Mouse (Mus musculus) heart, postnatal 4 days (tissue): Measurements from ENCODE around the gene Zfp784. TPM values are rescaled to one million over a fixed set of nuclear protein-coding genes. Genes with fewer than 3 reads are reported as not detected.

Experiments used
- DNase-seq: peaks from one replicate; pipeline ENCODE4 v3.0.0; 2021
- total RNA-seq, 2 experiments: library from RNA; stranded (reverse); gene quantifications; 2 replicates each; pipeline ENCODE4 v1.2.3; 2021

Zfp784 gene
- total RNA-seq, 2 experiments from 2014 or later, result 5.4 to 6.0 TPM

GRCm38 (mm10) chr7:5057804-5058203 lies 19.6 kb upstream of the Zfp784 start:
- no peak for DNase-seq

- no peak for DNase-seq
These were observed 19.1 kb upstream of the Zfp784 start for GRCm38 (mm10) chr7:5057381-5057780.

GRCm38 (mm10) chr7:5056651-5057263 lies 18.5 kb upstream of the Zfp784 start:
- no peak for DNase-seq

GRCm38 (mm10) chr7:5053456-5054179 lies 15.4 kb upstream of the Zfp784 start:
- no peak for DNase-seq

DNA sequence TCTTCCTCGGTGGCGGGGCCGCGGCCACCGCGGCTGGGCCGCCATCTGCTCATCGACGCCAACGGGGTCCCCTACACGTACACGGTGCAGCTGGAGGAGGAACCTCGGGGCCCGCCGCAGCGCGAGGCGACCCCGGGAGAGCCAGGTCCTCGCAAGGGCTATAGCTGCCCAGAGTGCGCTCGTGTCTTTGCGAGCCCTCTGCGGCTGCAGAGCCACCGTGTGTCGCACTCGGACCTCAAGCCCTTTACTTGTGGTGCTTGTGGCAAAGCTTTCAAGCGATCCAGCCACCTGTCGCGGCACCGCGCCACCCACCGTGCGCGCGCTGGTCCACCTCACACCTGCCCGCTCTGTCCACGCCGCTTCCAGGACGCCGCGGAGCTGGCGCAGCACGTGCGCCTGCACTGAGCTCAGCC lies 14.7 kb upstream of the Zfp784 start:
- DNase-seq, result no peak

DNA sequence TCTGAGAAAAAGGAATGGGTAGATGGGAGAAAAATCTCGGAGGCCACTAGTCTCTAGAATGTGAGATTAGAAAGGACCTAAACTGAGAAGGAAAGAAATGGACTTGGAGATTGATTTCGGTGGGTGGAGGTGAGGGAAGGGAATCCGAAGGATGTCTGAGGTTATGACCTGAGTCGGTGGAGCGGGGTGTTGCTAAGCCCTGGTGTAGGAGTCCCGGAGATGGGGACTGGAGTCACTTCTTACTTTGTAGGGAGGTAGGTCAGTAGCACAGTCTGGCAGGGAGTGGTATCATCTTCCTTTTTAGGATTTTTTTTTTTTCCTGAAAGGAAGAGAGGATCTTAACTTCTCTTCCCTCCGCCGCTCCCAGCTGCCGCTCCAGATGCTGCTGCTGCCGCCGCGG lies 14.2 kb upstream of the Zfp784 start:
- no peak for DNase-seq

DNA sequence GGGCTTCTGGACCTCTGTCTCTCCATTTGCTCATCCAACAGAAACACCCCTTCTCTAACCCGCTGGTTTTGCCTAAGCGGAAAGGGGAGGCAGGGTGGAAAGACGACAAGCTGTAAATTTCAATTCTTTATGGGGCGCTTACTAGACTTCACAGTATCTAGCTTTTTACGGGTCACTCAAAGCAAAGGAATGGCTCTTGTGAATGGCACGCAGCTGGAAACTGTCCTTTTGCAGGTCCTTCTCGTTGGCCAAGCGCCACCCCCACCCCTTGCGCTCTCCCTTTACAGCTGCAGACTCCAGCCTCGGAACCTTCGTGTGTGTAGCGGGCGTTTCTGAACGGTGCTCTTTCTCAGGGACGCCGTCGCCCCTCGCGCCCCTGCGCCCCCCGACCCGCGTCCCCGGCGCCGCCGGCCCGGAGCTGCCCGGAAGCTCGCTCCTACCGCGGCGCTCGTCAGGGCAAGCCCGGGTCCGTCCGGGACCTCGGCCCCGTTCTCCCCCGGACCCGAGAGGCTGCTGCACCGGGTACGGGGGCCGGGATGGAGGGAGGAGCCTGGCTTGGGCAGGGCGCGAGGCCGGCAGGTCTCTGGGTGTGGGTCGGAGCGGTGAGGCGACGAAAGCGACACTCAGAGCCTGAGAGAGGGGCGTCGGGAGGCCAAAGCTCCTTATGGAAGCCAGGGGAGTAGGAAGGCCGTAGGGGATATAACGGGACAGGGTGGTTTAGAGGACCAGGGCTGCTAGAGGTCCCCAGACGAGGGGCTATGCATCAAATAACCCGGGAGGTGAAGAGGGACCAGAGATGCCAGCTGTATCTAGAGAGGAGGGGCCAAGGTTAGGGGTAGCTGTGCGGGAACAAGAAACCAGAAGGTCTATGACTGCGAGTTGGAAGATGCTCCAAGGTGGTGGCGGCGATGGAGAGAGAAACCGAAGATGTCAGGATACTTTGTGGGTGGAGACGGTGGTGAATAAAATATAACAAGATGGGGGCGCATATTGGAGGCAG lies 13.2 kb upstream of the Zfp784 start, which contains the start of gene Zfp580:
TSS of gene Zfp580 (plus strand) at position 346 of the 1,000 bp plus-strand sequence.
- DNase-seq, result peak; percentile 85

- no peak for DNase-seq
These were observed 9.1 kb upstream of the Zfp784 start for GRCm38 (mm10) chr7:5047313-5047712.

DNA sequence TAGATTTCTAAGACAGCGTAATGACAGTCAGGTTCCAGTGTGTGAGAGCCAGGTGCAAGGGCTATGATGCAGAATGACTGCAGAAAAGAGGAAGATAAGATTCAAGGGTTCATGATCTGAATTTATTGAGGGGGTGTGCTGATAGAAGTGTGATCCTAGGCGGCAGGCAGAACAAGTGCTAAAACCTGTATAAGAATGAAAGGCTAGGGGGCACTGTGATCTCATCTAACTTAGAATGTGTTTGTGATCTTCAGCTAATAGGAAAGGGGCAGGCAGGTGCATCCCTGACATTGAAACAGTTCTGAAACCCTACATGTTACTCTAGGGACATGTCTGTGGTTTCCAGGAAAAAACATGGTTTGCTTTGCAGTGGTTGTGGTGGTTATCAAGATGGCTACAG lies 7.9 kb upstream of the Zfp784 start:
- no peak for DNase-seq

DNA sequence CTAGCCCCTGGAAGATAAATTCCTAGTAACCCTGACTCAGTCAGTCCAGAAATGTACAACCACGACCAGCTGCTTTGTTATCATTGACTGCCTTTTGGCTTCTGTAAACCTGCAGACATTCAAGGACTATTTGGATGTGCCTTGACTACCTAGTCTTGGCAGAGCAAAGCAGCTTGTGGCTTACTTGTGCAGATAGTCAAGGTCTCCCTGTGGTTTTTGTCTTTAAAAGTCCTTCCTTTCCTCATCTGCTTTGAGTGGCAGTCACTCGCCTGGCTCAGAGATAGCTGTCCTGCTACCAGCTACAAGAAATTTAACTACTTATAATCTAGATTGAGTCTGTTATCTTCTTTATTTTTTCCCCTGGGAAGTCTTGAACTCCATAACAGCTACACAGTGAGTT lies 6.7 kb upstream of the Zfp784 start:
- no peak for DNase-seq

DNA sequence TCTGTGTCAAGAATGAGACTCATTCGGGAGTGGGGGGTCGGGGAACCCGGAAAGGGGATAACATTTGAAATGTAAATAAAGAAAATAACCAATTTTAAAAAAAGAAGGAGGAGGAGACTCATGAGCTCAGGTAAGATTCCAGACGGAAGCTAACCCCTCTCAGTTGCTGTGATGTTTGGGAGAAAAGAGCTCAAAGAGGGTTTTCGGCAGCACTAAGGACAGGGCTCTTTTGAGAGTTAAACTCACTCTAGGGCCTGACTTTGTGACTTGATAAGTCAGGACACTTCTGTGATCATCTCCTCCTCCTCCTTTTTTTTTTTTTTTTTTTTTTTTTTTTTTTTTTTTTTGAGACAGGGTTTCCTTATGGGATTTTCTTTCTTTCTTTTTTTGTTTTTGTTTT lies 694 bp upstream of the Zfp784 start:
- DNase-seq, result no peak

GRCm38 (mm10) chr7:5037467-5037866 lies 779 bp downstream of the Zfp784 start:
- no peak for DNase-seq

DNA sequence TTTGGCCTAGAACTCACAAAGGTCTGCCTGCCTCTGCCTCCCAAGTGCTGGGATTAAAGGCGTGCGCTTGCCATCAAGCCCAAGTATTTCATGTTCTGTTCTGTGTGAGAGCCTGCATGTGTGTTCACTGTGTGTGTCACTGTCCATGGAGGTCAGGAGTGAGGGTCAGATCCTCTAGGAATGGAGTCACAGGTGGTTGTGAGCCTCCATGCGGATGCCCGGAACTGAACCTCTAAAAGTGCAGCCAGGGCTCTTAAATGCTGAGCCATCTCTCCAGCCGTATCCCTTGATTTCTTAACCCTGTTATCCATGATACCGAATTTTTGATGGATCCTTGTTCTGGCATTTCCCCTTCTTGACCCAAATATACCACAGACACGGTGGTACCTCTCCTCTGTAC lies 1.2 kb downstream of the Zfp784 start:
- DNase-seq, result no peak

DNA sequence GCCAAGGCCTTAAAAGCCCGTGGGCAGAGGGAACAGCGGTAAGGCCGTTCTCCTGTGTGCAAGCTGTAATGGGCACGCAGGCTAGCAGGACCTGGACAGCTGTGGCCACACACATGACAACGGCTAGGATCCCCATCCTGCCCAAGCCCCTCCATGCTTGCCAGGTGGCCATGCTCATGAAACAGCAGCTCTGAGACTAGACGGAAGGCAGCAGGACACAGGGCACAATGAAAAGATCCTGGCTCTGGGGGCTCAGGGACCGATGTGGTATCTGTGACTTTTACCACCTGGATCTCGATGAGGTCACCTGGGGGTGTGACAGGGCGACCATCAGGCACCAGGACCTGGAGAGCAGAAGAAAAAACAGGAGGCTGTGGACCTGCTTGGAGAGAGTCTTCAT lies 2.1 kb downstream of the Zfp784 start:
- DNase-seq, result no peak

- DNase-seq, result no peak
These were observed 2.6 kb downstream of the Zfp784 start for GRCm38 (mm10) chr7:5035628-5036027.

- DNase-seq, result no peak
These were observed 4.4 kb downstream of the Zfp784 start, which contains the start of gene 4632433K11Rik for GRCm38 (mm10) chr7:5033818-5034217. 4632433K11Rik (plus strand) TSS chr7:5034118.

GRCm38 (mm10) chr7:5031496-5031895 lies 6.8 kb downstream of the Zfp784 start:
- no peak for DNase-seq

DNA sequence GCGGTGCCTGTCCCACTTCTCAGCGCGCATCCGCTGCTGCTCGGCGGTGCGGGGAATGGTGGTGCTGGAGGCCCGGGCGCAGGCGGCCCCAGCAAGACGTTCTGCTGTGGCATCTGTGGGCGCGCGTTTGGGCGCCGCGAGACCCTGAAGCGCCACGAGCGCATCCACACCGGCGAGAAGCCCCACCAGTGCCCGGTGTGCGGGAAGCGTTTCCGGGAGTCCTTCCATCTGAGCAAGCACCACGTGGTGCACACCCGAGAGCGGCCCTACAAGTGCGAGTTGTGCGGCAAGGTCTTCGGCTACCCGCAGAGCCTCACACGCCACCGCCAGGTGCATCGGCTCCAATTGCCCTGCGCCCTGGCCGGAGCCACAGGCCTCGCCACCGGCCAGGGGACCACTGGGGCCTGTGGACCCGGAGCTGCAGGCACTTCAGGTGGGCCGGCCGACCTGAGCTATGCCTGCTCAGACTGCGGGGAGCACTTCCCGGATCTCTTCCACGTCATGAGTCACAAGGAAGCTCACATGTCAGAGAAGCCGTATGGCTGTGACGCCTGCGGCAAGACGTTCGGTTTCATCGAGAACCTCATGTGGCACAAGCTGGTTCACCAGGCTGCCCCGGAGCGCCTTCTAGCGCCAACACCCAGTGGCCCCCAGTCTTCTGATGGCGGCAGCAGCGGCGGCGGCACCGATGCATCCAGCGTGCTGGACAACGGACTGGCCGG lies 7.5 kb downstream of the Zfp784 start:
- DNase-seq, result peak; percentile 16

DNA sequence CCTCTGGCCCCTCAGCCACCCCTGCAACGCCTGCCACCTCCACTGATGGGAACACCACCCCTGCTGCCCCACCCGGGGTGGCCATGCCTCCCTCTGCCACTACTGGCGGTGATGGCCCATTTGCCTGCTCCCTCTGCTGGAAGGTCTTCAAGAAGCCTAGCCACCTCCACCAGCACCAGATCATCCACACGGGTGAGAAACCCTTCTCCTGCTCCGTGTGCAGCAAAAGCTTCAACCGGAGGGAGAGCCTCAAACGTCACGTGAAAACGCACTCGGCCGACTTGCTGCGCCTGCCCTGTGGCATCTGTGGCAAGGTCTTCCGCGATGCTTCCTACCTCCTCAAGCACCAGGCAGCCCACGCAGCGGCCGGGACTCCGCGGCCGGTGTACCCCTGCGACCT lies 8.3 kb downstream of the Zfp784 start:
- DNase-seq, result no peak

- no peak for DNase-seq
These were observed 8.7 kb downstream of the Zfp784 start for GRCm38 (mm10) chr7:5029543-5029942.

- DNase-seq, result no peak
These were observed 17.0 kb downstream of the Zfp784 start for GRCm38 (mm10) chr7:5021197-5021596.

GRCm38 (mm10) chr7:5020685-5021084 lies 17.6 kb downstream of the Zfp784 start:
- no peak for DNase-seq
